Mouse (Mus musculus): ENCODE results near the gene Fhod1. TPM values are rescaled to one million over a fixed set of nuclear protein-coding genes. Genes with fewer than 3 reads are reported as not detected.

Gene Fhod1
- total and polyA plus RNA-seq, 3 experiments: 0.81 to 8.1 (median 3.1) TPM

DNA sequence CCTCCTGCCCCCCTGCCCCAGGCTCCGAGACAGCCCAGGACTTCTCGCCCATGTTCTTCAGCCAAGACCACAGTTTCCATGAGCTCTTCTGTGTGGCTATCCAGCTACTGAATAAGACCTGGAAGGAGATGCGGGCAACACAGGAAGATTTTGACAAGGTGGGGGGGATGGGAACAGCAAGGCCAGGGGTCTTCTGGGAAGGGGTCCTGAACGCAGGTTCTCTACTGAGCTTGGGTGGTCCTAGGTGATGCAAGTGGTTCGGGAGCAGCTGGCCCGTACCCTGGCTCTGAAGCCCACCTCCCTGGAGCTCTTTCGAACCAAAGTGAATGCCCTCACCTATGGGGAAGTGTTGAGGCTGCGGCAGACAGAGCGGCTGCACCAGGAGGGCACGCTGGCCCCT is 39.3 kb downstream of the Fhod1 start:
- Histone ChIP-seq H3K4me3 (replicated peaks in 1 of 3; ENCODE audit: low read depth in 2 of 3, low read length in 2 of 3, poor library complexity in 1 of 3) (no peak overlapping the region), H3K27ac (ENCODE audit: insufficient read depth, low read depth) (no peak overlapping the region), H3K4me1 (ENCODE audit: control insufficient read depth in 1 of 2, insufficient read depth in 2 of 2) (peaks cover 3 to 33% of the 10 kb centered on the region in 2 experiments), H3K36me3 (replicated peaks in 1 of 2; ENCODE audit: control insufficient read depth in 1 of 2, insufficient read depth in 1 of 2, low read length in 1 of 2) (peaks cover 89 to 98% of the 10 kb centered on the region in 2 experiments), H3K27me3 (replicated peaks) (no peaks in the 10 kb centered on the region), H3K79me2 (replicated peaks; ENCODE audit: control insufficient read depth, extremely low read depth, insufficient read depth, poor library complexity, severe bottlenecking) (no peaks in the 10 kb centered on the region), H3K9me3 (replicated peaks; ENCODE audit: low read length) (peaks cover 2% of the 10 kb centered on the region), H3K4me2 (ENCODE audit: insufficient read depth, low read depth, poor library complexity, severe bottlenecking) (no peak overlapping the region), H3K9ac (ENCODE audit: insufficient read depth, low read depth) (no peak overlapping the region)
- dilution Hi-C loops (cut with MboI; ENCODE audit: extremely low pct_ligation_motif_present, extremely low pct_unique_long_range_greater_than_20kb, low sequenced_read_pairs) (no loop called here), in situ Hi-C loops (cut with MboI; ENCODE audit: low pct_ligation_motif_present, low pct_unique_long_range_greater_than_20kb, low sequenced_read_pairs) (no loop called here)
- TF ChIP-seq ZKSCAN1 (IDR thresholded peaks at IDR 0.05; ENCODE audit: borderline replicate concordance, low read depth, low read length) (no peak), CTCF (conservative IDR thresholded peaks at IDR 0.05 in 1 of 2, IDR thresholded peaks at IDR 0.05 in 1 of 2; ENCODE audit: low read depth in 2 of 2, low read length in 2 of 2) (no peak), EP300 (IDR thresholded peaks at IDR 0.05; ENCODE audit: low read length) (no peak), JUND (conservative IDR thresholded peaks at IDR 0.05; ENCODE audit: low read depth, low read length) (no peak), MYC (IDR thresholded peaks at IDR 0.05; ENCODE audit: low read depth, low read length) (no peak), NRF1 (IDR thresholded peaks at IDR 0.05; ENCODE audit: low read depth, low read length) (no peak), RAD21 (IDR thresholded peaks at IDR 0.05; ENCODE audit: low read depth, low read length) (no peak), SMC3 (IDR thresholded peaks at IDR 0.05; ENCODE audit: low read depth, low read length) (no peak), MAX (IDR thresholded peaks at IDR 0.05; ENCODE audit: low read length) (no peak), USF2 (conservative IDR thresholded peaks at IDR 0.05; ENCODE audit: low read depth, low read length) (no peak), RCOR1 (conservative IDR thresholded peaks at IDR 0.05; ENCODE audit: low read depth, low read length) (no peak), BHLHE40 (IDR thresholded peaks at IDR 0.05; ENCODE audit: low read depth, low read length) (no peak), E2F4 (IDR thresholded peaks at IDR 0.05; ENCODE audit: insufficient replicate concordance, low read depth, low read length) (no peak), MAZ (IDR thresholded peaks at IDR 0.05; ENCODE audit: low read depth, low read length) (no peak)
- DNase-seq (ENCODE audit: extremely low read depth): no peak

- Histone ChIP-seq H3K4me3 (replicated peaks in 1 of 3; ENCODE audit: low read depth in 2 of 3, low read length in 2 of 3, poor library complexity in 1 of 3) (no peak overlapping the region), H3K9ac (ENCODE audit: insufficient read depth, low read depth) (no peak overlapping the region), H3K27me3 (replicated peaks) (no peaks in the 10 kb centered on the region), H3K9me3 (replicated peaks; ENCODE audit: low read length) (peaks cover 2% of the 10 kb centered on the region), H3K79me2 (replicated peaks; ENCODE audit: control insufficient read depth, extremely low read depth, insufficient read depth, poor library complexity, severe bottlenecking) (no peaks in the 10 kb centered on the region), H3K27ac (ENCODE audit: insufficient read depth, low read depth) (no peak overlapping the region), H3K4me1 (ENCODE audit: control insufficient read depth in 1 of 2, insufficient read depth in 2 of 2) (peaks cover 3 to 38% of the 10 kb centered on the region in 2 experiments), H3K36me3 (replicated peaks in 1 of 2; ENCODE audit: control insufficient read depth in 1 of 2, insufficient read depth in 1 of 2, low read length in 1 of 2) (peaks cover 88 to 97% of the 10 kb centered on the region in 2 experiments), H3K4me2 (ENCODE audit: insufficient read depth, low read depth, poor library complexity, severe bottlenecking) (no peak overlapping the region)
- in situ Hi-C loops (cut with MboI; ENCODE audit: low pct_ligation_motif_present, low pct_unique_long_range_greater_than_20kb, low sequenced_read_pairs): no loop called here
- dilution Hi-C loops (cut with MboI; ENCODE audit: extremely low pct_ligation_motif_present, extremely low pct_unique_long_range_greater_than_20kb, low sequenced_read_pairs): no loop called here
- TF ChIP-seq MAX (IDR thresholded peaks at IDR 0.05; ENCODE audit: low read length): no peak
- TF ChIP-seq MAFK (IDR thresholded peaks at IDR 0.05; ENCODE audit: insufficient replicate concordance, low read length): no peak
- TF ChIP-seq ZKSCAN1 (IDR thresholded peaks at IDR 0.05; ENCODE audit: borderline replicate concordance, low read depth, low read length): no peak
- TF ChIP-seq USF1 (IDR thresholded peaks at IDR 0.05; ENCODE audit: low read depth, low read length): no peak
- TF ChIP-seq MAZ (IDR thresholded peaks at IDR 0.05; ENCODE audit: low read depth, low read length): no peak
- no peak for DNase-seq (ENCODE audit: extremely low read depth)
These were observed 40.1 kb downstream of the Fhod1 start for GRCm38 (mm10) chr8:105307670-105308069.

All from CH12.LX (cell line).